Mouse (Mus musculus): ENCODE data around the gene Ltk.

DNA sequence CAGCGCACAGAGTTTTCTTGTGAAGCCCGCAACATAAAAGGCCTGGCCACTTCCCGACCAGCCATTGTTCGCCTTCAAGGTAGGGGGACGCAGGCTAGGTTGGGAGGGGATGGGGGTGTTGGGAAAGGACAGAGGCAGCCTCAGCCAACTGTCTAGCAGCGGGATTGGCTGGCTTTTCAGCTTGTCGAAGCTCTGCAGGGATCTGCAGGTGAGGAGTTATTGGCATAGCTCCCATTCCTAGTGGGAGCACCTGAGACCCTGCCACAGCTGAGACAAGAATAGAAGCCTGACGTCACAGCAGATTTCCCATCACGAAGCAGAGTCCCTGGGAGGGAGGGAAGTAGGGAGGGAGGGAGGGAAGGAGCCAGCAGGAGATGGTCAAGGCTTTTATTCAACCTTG lies 44.5 kb upstream of the Ltk start:
- TF ChIP-seq CTCF (conservative IDR thresholded peaks at IDR 0.05; ENCODE audit: insufficient read depth, insufficient read length, low read depth, low read length): no peak
- TF ChIP-seq POLR2A (IDR thresholded peaks at IDR 0.05; ENCODE audit: low read depth, low read length): no peak
